Mouse (Mus musculus): ENCODE measurements around the gene Col8a1. TPM values are rescaled to one million over a fixed set of nuclear protein-coding genes. Genes with fewer than 3 reads are reported as not detected.
A peak's percentile ranks its signal among the peaks of the same experiment; 100 is the strongest.

Gene Col8a1
- polyA plus RNA-seq, 1 experiment from 2014 or later, result 2.5 TPM

DNA sequence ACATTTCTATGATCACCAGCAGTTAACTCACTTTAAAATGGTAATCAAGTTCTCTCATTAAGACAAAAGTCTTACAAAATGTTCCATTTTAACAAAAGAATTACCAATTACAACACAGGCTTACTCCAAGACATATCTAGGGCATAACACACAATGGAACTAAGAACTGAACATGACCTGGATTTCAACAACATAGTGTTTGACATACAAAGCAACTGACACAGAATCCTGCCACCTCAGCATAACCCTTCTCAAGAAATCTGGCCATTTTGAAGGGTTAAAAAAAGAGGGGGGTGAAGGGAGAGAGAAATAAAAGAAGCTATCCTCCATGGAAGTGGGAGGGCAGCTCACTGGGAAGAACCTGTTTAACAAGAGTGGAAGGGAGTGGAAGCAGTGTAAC is 153.5 kb downstream of the Col8a1 start:
- no peaks in the 10 kb centered on the region for H3K4me1 ChIP-seq (ENCODE audit: control insufficient read depth, insufficient read depth, low read length)
- no peak overlapping the region for H3K27ac ChIP-seq (replicated peaks; ENCODE audit: low read depth, low read length)
- H3K4me3 ChIP-seq (ENCODE audit: low read depth, low read length), result no peak overlapping the region
- no peaks in the 10 kb centered on the region for H3K27me3 ChIP-seq (ENCODE audit: control insufficient read depth, insufficient read depth, low read length)
- DNase-seq (ENCODE audit: low spot score) (no peak), ATAC-seq (replicated peaks; ENCODE audit: insufficient number of reproducible peaks, low FRiP score, low TSS enrichment, low read depth) (no peak)
- H3K4me2 ChIP-seq (ENCODE audit: low read depth, low read length), result no peak overlapping the region
- no peak overlapping the region for H3K9ac ChIP-seq (replicated peaks; ENCODE audit: low read length)
- H3K36me3 ChIP-seq (replicated peaks; ENCODE audit: control insufficient read depth, insufficient read depth, low read depth, low read length), result no peaks in the 10 kb centered on the region
- no peaks in the 10 kb centered on the region for H3K9me3 ChIP-seq (replicated peaks; ENCODE audit: control insufficient read depth, low read length)

DNA sequence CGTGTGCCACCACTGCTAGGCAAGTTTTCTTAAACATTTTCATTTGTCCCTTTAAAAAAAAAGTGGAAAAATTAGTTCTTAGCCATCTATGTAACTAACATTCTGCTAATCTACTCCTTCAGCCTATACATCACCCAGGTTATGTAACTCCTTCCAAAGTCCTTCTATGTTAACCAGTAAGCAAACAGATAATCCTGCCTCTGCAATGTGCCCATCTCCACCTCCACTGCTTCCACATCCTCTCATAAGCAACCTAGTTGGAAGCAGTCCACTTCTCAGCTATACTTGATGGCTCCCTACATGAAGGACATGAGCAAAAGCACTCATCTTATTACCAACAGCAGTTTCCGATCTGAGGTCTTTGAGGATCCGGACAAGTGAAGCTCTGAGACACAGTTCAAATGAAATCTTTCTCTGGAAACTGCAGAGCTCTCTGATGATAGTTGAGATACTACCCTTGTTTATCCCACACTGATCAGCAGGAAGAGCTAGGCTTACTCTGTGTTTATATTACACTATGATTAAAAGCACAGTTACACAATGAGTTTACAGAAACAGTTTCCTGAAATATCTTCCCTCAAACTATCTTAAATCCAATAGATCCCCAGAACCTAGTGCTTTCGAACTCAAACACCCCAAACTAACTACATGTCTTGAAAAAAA is 157.1 kb downstream of the Col8a1 start:
- no peak for ATAC-seq (replicated peaks; ENCODE audit: insufficient number of reproducible peaks, low FRiP score, low TSS enrichment, low read depth)
- no peaks in the 10 kb centered on the region for H3K4me1 ChIP-seq (ENCODE audit: control insufficient read depth, insufficient read depth, low read length)
- H3K4me2 ChIP-seq (ENCODE audit: low read depth, low read length), result no peak overlapping the region
- no peaks in the 10 kb centered on the region for H3K36me3 ChIP-seq (replicated peaks; ENCODE audit: control insufficient read depth, insufficient read depth, low read depth, low read length)
- H3K4me3 ChIP-seq (ENCODE audit: low read depth, low read length), result no peak overlapping the region
- no peaks in the 10 kb centered on the region for H3K9me3 ChIP-seq (replicated peaks; ENCODE audit: control insufficient read depth, low read length)
- DNase-seq (ENCODE audit: low spot score), result no peak
- no peak overlapping the region for H3K27ac ChIP-seq (replicated peaks; ENCODE audit: low read depth, low read length)
- H3K27me3 ChIP-seq (ENCODE audit: control insufficient read depth, insufficient read depth, low read length), result no peaks in the 10 kb centered on the region
- WGBS, result 90% methylated on average over 4 of the region's 4 CpGs
- H3K9ac ChIP-seq (replicated peaks; ENCODE audit: low read length), result no peak overlapping the region

DNA sequence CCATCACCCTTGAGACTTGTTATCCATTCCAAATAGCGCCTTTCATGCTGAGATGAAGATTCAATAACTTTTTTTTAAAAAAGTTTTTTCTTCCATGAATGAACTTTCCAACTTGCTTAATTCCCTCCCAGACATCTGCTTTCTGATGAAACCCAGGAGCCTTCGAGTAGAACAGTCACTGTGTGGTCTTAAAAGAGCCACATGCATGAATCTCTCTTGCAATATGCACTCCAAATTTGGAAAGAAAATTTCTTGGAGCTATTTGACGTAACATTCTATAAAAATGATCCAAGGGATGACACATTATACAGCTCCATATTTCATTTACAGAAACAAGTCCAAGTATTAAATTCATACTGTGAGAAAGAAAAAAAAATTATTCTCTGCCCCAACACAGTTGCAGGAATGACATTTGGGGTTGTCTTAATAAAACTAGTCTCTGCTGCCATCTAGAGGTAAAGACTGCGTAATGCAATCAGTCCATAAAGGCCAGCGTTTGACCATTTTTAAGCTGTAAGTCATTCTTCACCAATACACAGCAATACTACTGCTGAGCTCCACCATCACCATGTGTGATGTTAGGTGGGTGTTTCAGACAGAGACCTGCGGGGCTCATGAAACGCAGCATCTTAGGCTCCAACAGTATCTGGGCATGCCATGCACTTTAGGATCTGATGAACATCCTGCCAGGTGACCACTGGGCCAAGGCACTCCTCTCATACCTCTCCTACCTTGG is 160.9 kb downstream of the Col8a1 start:
- WGBS, result 43% methylated on average over 7 of the region's 7 CpGs
- ATAC-seq (replicated peaks; ENCODE audit: insufficient number of reproducible peaks, low FRiP score, low TSS enrichment, low read depth), result no peak; the same call in 1 of the 2 replicates
- DNase-seq (ENCODE audit: low spot score), result peak; percentile 84
- Histone ChIP-seq H3K27ac (replicated peaks; ENCODE audit: low read depth, low read length) (no peak overlapping the region), H3K4me1 (ENCODE audit: control insufficient read depth, insufficient read depth, low read length) (no peaks in the 10 kb centered on the region), H3K36me3 (replicated peaks; ENCODE audit: control insufficient read depth, insufficient read depth, low read depth, low read length) (no peaks in the 10 kb centered on the region), H3K4me3 (ENCODE audit: low read depth, low read length) (no peak overlapping the region), H3K27me3 (ENCODE audit: control insufficient read depth, insufficient read depth, low read length) (no peaks in the 10 kb centered on the region), H3K9me3 (replicated peaks; ENCODE audit: control insufficient read depth, low read length) (no peaks in the 10 kb centered on the region), H3K9ac (replicated peaks; ENCODE audit: low read length) (no peak overlapping the region), H3K4me2 (ENCODE audit: low read depth, low read length) (no peak overlapping the region)

DNA sequence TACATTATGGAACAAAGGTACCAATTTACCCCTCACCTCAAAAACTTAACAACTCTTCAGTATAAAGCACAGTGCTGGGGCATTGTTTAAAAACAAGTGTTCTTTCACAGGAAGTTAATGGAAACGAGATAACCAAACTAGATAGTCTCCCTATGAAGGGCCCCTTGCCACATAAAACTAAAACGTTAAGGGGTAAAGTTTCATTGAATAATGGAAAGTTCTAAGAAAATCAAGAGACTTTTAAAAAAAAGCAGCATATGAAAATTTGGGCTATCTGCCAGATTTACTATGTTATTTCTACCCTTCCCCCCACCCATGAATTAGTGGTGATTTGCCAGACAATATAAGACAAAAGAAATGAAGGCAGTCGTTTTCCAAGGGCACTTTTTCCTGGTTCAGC is 169.3 kb downstream of the Col8a1 start:
- H3K4me1 ChIP-seq (ENCODE audit: control insufficient read depth, insufficient read depth, low read length), result no peaks in the 10 kb centered on the region
- H3K36me3 ChIP-seq (replicated peaks; ENCODE audit: control insufficient read depth, insufficient read depth, low read depth, low read length), result no peaks in the 10 kb centered on the region
- H3K4me3 ChIP-seq (ENCODE audit: low read depth, low read length), result no peak overlapping the region
- H3K9ac ChIP-seq (replicated peaks; ENCODE audit: low read length), result no peak overlapping the region
- H3K9me3 ChIP-seq (replicated peaks; ENCODE audit: control insufficient read depth, low read length), result no peaks in the 10 kb centered on the region
- DNase-seq (ENCODE audit: low spot score) (no peak), ATAC-seq (replicated peaks; ENCODE audit: insufficient number of reproducible peaks, low FRiP score, low TSS enrichment, low read depth) (no peak)
- WGBS, result 55% methylated on average over 3 of the region's 3 CpGs
- no peaks in the 10 kb centered on the region for H3K27me3 ChIP-seq (ENCODE audit: control insufficient read depth, insufficient read depth, low read length)
- H3K27ac ChIP-seq (replicated peaks; ENCODE audit: low read depth, low read length), result no peak overlapping the region
- no peak overlapping the region for H3K4me2 ChIP-seq (ENCODE audit: low read depth, low read length)

DNA sequence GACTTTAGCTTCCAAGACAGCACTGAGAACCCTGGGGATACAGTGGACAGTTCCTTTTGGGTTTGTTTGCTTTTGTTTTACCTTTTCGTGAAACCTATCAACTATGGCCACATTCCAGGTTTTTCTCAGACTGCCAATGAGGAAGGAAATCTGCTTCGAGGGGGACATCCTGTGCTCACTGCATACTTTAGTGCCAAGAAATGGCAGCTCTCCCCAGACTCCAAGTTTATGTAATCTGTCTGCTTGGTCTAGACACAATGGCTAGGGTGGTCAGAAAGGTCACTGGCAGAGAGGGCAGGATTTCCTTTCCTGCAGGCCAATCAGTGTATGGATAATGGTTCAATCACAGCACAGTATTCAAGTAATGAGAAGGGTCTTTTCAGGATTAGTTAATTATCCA is 172.5 kb downstream of the Col8a1 start:
- Histone ChIP-seq H3K36me3 (replicated peaks; ENCODE audit: control insufficient read depth, insufficient read depth, low read depth, low read length) (no peaks in the 10 kb centered on the region), H3K4me1 (ENCODE audit: control insufficient read depth, insufficient read depth, low read length) (no peaks in the 10 kb centered on the region), H3K4me2 (ENCODE audit: low read depth, low read length) (no peak overlapping the region), H3K9me3 (replicated peaks; ENCODE audit: control insufficient read depth, low read length) (no peaks in the 10 kb centered on the region), H3K27me3 (ENCODE audit: control insufficient read depth, insufficient read depth, low read length) (no peaks in the 10 kb centered on the region), H3K4me3 (ENCODE audit: low read depth, low read length) (no peak overlapping the region), H3K9ac (replicated peaks; ENCODE audit: low read length) (no peak overlapping the region), H3K27ac (replicated peaks; ENCODE audit: low read depth, low read length) (no peak overlapping the region)
- 81% methylated on average over 2 of the region's 2 CpGs for WGBS
- no peak for ATAC-seq (replicated peaks; ENCODE audit: insufficient number of reproducible peaks, low FRiP score, low TSS enrichment, low read depth)
- DNase-seq (ENCODE audit: low spot score), result no peak

DNA sequence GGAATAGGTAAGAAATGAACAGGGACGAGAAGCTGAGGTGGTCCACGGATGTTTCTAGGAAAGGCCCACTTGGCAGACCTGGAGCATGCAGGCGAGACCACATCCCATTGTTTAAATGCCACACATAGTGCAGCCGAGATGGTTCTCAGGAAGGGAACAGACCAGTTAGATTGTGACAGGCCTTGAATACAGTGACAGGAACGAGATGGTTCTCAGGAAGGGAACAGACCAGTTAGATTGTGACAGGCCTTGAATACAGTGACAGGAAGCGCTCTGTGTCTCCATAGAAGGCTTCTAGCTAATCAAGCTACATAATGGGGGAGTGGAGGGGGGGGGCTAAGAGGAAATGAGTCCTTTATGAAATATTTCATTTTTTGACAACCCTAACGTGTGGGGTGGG is 174.5 kb downstream of the Col8a1 start:
- ATAC-seq (replicated peaks; ENCODE audit: insufficient number of reproducible peaks, low FRiP score, low TSS enrichment, low read depth) (no peak), DNase-seq (ENCODE audit: low spot score) (no peak)
- H3K9ac ChIP-seq (replicated peaks; ENCODE audit: low read length), result no peak overlapping the region
- H3K4me2 ChIP-seq (ENCODE audit: low read depth, low read length), result no peak overlapping the region
- no peaks in the 10 kb centered on the region for H3K27me3 ChIP-seq (ENCODE audit: control insufficient read depth, insufficient read depth, low read length)
- H3K27ac ChIP-seq (replicated peaks; ENCODE audit: low read depth, low read length), result no peak overlapping the region
- 75% methylated on average over 7 of the region's 7 CpGs for WGBS
- H3K4me1 ChIP-seq (ENCODE audit: control insufficient read depth, insufficient read depth, low read length), result no peaks in the 10 kb centered on the region
- H3K36me3 ChIP-seq (replicated peaks; ENCODE audit: control insufficient read depth, insufficient read depth, low read depth, low read length), result no peaks in the 10 kb centered on the region
- H3K9me3 ChIP-seq (replicated peaks; ENCODE audit: control insufficient read depth, low read length), result no peaks in the 10 kb centered on the region
- no peak overlapping the region for H3K4me3 ChIP-seq (ENCODE audit: low read depth, low read length)

DNA sequence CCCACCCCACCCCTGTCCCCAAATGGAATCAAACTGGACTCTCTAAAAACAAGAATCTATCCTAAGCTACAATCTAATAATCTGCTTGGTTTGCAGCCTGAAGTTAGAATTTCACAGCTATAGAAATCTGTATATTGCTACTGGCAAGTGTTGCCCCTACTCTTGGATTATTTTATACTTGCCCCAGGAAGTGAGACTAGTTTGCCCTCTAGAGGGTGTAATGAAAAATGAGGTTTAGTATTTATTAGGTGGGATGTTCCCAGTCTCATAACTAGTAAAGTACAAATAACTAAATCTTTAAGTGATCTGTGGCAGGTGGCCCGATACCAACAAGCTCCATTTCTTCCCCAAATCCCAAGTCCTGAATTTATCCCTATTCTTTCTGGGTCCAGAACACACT is 177.0 kb downstream of the Col8a1 start:
- ATAC-seq (replicated peaks; ENCODE audit: insufficient number of reproducible peaks, low FRiP score, low TSS enrichment, low read depth), result no peak
- DNase-seq (ENCODE audit: low spot score), result no peak
- 100% methylated on average over 1 of the region's 1 CpGs for WGBS
- Histone ChIP-seq H3K4me3 (ENCODE audit: low read depth, low read length) (no peak overlapping the region), H3K27me3 (ENCODE audit: control insufficient read depth, insufficient read depth, low read length) (no peaks in the 10 kb centered on the region), H3K27ac (replicated peaks; ENCODE audit: low read depth, low read length) (no peak overlapping the region), H3K9ac (replicated peaks; ENCODE audit: low read length) (no peak overlapping the region), H3K4me1 (ENCODE audit: control insufficient read depth, insufficient read depth, low read length) (no peaks in the 10 kb centered on the region), H3K4me2 (ENCODE audit: low read depth, low read length) (no peak overlapping the region), H3K36me3 (replicated peaks; ENCODE audit: control insufficient read depth, insufficient read depth, low read depth, low read length) (no peaks in the 10 kb centered on the region), H3K9me3 (replicated peaks; ENCODE audit: control insufficient read depth, low read length) (no peaks in the 10 kb centered on the region)

DNA sequence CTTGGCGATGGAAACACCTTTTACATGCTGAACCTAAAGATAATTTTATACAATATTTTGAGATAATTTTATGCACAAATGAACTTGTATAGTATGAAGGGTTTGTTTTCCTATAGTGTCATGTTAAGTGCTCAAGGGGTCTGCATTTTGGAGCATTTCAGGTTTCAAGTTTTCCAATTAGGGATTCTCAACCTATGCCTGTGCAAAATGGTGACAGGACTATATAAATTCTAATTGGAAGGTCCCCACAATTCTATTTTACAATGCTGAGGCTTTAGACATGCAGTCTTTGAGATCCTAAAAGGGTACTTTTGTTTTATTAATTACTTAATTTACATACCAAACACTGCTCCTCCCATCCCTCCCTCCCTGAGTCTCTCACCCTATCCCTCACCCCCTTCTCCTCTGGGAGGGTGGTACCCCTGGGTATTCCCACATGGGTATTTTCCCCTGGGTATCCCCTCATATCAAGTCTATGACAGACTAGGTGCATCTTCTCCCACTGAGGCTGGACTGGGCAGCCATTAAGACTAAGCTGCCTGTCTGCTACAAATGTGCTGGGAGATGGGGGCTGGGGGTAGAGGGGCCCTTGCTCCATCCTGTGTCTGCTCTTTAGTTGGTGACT is 178.7 kb downstream of the Col8a1 start:
- DNase-seq (ENCODE audit: low spot score) (no peak), ATAC-seq (replicated peaks; ENCODE audit: insufficient number of reproducible peaks, low FRiP score, low TSS enrichment, low read depth) (no peak)
- H3K27ac ChIP-seq (replicated peaks; ENCODE audit: low read depth, low read length), result no peak overlapping the region
- H3K27me3 ChIP-seq (ENCODE audit: control insufficient read depth, insufficient read depth, low read length), result no peaks in the 10 kb centered on the region
- no peaks in the 10 kb centered on the region for H3K9me3 ChIP-seq (replicated peaks; ENCODE audit: control insufficient read depth, low read length)
- H3K4me2 ChIP-seq (ENCODE audit: low read depth, low read length), result no peak overlapping the region
- H3K9ac ChIP-seq (replicated peaks; ENCODE audit: low read length), result no peak overlapping the region
- WGBS, result 89% methylated on average over 1 of the region's 1 CpGs
- H3K4me1 ChIP-seq (ENCODE audit: control insufficient read depth, insufficient read depth, low read length), result no peaks in the 10 kb centered on the region
- no peaks in the 10 kb centered on the region; the same call in 1 of the 2 replicates for H3K36me3 ChIP-seq (replicated peaks; ENCODE audit: control insufficient read depth, insufficient read depth, low read depth, low read length)
- no peak overlapping the region for H3K4me3 ChIP-seq (ENCODE audit: low read depth, low read length)

All from embryonic facial prominence, embryonic 11.5 days (tissue).